Mouse (Mus musculus) C2C12 (cell line): Measurements from ENCODE around the gene Ppp6r1.

ENCODE experiments used
- CEBPB ChIP-seq: IDR thresholded peaks from one replicate; pipeline ENCODE4 v1.6.1; 2011; ENCODE audit warnings: low read depth, mild to moderate bottlenecking, control low read depth, moderate library complexity
- CTCF ChIP-seq: IDR thresholded peaks from one replicate; pipeline ENCODE4 v1.5.1; 2011; ENCODE audit not compliant: control insufficient read depth, insufficient read depth, insufficient read length
- MAX ChIP-seq: IDR thresholded peaks from one replicate; pipeline ENCODE4 v1.6.1; 2011; ENCODE audit warnings: mild to moderate bottlenecking, control low read depth
- MYOD1 ChIP-seq: IDR thresholded peaks from one replicate; pipeline ENCODE4 v1.6.1; 2011; ENCODE audit warnings: low read depth; ENCODE audit not compliant: control insufficient read depth, insufficient read length
- MYOG ChIP-seq: IDR thresholded peaks from one replicate; pipeline ENCODE4 v1.6.1; 2011; ENCODE audit not compliant: control insufficient read depth, insufficient read length; ENCODE audit errors: extremely low read depth
- USF1 ChIP-seq: IDR thresholded peaks from one replicate; pipeline ENCODE4 v1.6.1; 2011; ENCODE audit warnings: low read depth, mild to moderate bottlenecking, control low read depth, moderate library complexity

DNA sequence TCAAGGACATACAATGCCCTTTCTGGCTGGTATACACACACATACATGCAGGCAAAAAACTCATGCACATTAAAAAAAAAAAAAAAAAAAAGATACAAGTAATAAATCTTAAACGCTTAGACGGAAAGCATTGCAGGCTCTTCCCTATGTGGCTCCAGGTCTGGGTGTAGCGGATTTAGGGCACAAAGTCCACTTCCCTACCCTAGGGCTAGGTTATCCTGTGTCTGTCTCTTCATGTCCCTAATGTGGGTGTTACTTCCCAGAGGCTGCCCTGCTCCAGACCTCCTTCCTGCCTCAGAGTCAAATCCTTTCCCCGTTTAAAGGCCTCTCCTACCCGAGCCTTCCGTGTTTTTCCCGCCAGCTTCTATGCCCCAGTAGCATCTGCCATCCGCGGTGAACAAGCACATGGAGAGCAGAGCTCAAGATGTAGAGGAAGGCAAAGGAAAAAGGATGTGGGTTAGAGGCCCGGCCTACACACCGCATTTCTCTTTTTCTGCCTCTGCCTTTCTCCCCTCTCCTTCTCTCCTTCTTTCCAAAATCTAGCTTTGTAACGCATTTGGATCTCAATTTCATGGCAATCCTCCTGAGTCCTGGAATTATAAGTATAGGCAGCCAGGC, 15.4 kb upstream of the Ppp6r1 start:
- TF ChIP-seq CTCF (no peak), USF1 (no peak), MAX (no peak), MYOG (no peak), MYOD1 (no peak), CEBPB (no peak)
